Mouse (Mus musculus): ENCODE results near the gene C2cd4d.

Gene C2cd4d

GRCm38 (mm10) chr3:94362138-94362537 lies at the start of gene C2cd4d:
TSS of gene C2cd4d (plus strand) at chr3:94362438.
- no peak for DNase-seq

DNA sequence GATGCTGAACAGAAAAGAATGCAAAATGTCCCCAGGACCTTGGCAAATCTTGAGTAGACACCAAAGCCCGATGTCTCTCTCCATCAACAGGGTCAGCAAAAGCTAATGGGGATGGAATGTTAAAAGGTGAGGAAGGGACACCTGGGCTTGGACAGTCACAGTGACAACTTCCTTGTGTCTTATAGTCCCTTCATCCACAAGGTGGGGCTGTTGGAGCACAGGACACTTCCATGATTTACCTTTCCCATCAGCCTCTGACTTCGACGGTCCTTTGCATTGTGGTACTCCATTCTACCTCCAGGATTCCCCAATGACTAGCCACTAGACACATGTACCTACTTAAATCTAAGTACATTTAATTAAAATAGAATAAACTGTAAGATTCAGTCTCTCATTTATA lies 33.6 kb upstream of the C2cd4d start:
- no peak for DNase-seq

DNA sequence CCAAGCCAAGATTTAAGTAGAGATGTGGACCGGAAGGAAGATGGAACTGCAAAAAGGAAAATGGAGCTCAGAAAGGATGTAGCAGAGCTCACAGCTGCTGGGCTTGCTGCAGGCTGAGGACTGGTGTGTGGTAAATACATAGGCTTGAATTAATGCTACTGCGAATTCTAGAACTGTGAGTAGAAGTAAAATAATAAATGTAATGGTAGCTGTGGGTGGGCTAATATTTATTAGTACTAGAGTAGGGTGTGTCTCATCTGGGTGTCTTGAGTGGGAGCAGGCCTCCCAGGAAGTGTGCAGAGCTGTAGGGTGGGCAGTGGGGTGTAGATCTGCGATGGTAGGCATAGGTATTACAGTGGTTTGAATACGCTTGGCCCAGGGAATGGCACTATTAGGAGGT lies 27.8 kb upstream of the C2cd4d start:
- no peak for DNase-seq

DNA sequence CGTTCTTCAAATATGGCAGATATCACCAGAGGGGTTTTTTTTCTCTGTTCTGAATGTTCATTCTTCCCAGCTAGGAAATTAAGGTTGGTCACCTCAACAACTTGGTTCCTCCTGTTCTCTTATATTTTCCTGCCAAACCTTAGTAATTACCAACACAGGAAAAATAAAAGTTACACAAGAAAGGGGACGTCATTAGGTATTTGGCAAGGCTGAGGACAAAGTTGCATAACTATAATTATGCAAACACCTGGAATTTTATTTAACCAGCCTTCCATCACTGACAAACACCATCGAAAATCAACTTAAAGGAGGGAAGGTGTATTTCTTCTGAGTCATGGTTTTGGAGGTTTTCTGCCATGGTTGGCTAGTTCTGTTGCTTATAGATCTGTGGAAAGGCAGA lies 23.7 kb upstream of the C2cd4d start:
- DNase-seq = no peak

GRCm38 (mm10) chr3:94341959-94342422 lies 20.2 kb upstream of the C2cd4d start, which contains the start of gene Them5:
TSS of gene Them5 (plus strand) at chr3:94342099.
- DNase-seq = no peak

GRCm38 (mm10) chr3:94342552-94342951 lies 19.7 kb upstream of the C2cd4d start:
- DNase-seq = no peak

GRCm38 (mm10) chr3:94344182-94344581 lies 18.1 kb upstream of the C2cd4d start:
- DNase-seq = no peak

GRCm38 (mm10) chr3:94344897-94345296 lies 17.3 kb upstream of the C2cd4d start:
- no peak for DNase-seq

GRCm38 (mm10) chr3:94348146-94348545 lies 14.1 kb upstream of the C2cd4d start:
- DNase-seq = no peak

DNA sequence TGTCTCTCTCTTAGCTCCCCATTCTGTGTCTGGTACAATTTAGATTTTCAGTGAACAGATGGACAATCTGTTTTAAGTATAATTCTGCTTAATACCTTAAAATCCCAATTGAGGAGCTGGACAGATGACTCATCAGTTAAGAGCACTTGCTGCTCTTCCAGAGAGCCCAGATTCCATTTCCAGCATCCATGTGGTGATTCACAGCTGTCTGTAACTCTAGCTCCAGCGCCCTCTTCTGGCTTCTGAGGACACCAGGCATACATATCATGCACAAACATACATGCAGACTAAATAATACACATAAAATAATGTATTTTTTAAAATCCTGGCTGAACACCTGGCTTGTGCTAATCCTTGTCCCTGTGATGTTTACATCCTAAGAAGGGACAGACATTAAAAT lies 1.4 kb upstream of the C2cd4d start:
- DNase-seq = no peak

DNA sequence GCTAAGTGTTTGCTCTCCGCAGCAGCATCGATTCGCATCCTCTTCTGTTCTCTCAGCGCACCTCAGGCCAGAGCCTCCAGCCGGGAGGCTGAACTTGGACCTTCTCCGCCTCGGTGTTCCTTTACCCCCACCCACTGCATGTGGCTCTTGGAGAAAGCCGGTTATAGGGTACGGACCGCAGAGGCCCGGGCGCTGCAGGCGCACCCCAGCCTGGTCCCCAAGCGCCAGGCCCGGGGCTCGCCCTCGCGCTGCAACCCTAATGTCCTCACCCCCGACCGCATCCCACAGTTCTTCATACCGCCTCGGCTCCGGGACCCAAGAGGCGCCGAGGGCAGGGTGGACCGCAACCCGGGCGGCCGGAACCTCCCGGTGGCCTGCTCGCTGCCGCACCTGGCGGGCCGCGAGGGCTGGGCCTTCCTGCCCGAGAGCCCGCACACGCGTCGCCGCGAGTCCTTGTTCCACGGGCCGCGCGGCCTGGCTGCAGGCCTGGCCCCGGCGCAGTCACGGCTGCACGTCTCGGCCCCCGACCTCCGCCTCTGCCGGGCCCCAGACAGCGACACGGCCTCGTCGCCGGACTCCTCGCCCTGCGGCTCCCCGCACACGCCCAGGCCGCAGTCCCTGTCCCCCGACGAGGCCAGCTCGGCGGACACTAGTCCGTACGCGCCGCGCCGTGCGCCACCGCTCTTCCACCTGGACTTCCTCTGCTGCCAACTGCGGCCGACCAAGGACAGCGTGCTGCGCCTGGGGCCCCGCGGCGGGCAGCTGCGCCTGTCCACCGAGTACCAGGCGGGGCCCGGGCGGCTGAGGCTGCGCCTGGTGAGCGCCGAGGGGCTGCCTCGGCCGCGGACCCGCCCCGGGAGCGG lies 1.3 kb downstream of the C2cd4d start:
- peak; percentile 69 for DNase-seq

- DNase-seq = no peak
Observed at GRCm38 (mm10) chr3:94364154-94364526, 1.9 kb downstream of the C2cd4d start.

DNA sequence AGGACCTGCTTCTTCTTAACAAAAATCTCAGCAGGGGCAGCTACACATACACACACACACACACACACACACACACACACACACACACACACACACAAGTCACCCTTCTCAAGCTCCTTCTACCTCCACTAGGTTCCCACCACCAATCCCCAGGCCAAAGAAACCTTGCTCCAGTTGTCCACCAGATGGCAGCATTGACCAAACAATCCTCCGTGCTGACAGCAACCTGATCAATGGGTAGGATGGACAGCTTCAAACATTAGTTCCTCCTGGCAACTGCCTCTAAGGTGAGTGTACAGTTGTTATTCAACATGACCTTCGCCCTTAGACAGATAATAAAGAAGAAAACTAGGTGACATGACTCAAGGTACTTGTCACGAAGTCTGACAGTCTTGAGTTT lies 4.5 kb downstream of the C2cd4d start:
- peak; percentile 78 for DNase-seq

DNA sequence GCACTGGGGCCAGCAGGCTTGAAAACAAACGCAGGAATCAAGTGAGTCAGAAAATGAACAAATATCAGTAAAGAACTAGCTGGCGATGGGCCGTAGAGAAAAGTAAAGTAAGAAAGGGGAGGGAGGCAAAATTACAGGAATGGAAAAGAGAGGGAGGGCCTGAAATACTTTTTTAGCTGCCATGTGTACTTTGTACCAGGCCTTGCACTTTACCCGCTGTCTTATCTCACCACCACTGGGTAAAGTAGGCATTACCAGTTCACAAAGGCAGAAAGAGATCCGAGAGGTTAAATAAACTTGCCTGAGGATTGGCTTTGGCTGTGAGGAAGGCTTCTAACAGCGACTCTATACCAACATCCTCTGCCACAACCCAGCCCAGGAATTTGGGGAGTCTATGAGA lies 5.3 kb downstream of the C2cd4d start:
- DNase-seq = no peak

DNA sequence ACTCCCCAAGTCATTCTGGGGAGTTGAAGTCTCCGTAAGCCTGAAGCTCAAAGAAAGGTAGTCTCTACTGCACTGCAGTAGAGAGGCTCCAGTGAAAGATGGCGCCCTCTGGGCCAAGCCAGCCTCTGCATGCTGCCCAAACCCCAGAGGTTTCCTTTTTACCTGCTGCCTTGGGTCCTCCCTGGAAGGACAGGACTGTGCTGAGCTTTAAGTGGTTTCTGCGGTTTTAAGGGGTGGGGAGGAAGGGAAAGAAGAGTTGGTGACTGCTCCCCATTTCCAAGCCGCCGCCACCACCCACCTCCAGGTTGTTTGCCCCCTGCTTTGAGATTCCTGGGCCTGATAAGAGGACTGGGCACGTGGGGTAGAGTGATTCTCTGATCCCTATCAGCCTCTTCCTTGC lies 6.4 kb downstream of the C2cd4d start:
- DNase-seq = no peak

DNA sequence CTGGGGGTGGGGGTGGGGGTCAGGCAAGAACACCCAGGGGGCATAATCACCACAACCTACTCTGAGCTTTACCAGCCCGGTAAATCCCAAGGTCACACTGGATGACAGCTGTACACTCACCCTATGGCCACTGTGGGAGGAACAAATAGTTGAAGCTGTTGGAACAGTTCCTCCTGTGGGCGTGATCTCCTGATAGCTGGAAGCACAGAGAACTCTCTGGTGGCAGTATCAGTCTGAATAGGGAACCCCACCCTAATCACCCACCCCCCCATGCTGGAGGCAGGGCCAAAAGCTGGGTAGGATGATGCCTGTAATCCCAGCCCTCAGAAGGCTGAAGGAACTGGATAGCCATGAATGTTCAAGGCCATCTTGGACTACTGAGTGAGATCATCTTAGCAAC lies 7.5 kb downstream of the C2cd4d start:
- DNase-seq = no peak

GRCm38 (mm10) chr3:94371637-94372036 lies 9.4 kb downstream of the C2cd4d start:
- DNase-seq = peak; percentile 87

- no peak for DNase-seq
Observed at GRCm38 (mm10) chr3:94372038-94372437, 9.8 kb downstream of the C2cd4d start.

DNA sequence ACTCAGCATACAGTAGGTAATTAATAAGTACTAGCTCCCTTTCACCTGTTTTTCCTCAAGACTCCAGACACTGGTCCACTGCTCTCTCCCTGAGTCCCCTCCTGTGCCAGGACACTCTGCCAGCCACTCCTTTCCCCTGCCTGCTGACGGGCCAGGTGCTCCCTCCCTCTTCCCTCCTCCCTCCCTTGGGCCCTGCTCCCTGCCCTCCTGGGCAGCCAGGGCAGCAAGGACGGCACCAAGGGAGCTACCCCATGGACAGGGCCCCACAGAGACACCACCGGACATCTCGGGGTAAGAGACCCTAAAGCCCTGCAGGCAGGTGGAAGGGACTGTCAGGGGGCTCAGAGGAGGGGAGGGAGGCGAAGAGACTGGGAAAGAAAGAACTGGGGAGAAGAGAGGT lies 10.4 kb downstream of the C2cd4d start, which contains the start of gene Rorc:
Gene Rorc (plus strand): TSS at position 154 of the 400 bp plus-strand sequence.
- DNase-seq = peak; percentile 85

DNA sequence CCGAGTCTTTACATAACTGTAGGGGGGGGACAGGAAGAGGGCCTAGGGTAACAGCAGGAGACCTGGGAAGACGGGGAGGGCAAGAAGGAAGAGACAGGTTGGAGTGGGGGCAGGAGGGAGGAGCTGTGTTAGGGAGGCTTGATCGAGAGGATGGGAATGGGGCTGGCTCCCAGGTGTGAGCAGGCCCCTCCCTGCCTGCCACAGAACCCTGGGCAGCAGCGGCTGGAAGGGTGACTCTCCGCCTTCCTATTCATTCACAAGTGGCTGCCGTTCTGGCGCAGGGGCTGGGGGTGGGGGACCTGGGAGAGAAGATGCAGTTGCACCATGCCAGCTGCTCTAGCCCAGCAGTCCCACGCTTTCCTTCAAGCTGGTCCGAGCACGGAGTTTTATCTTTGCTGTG lies 10.9 kb downstream of the C2cd4d start:
- DNase-seq = peak; percentile 74

DNA sequence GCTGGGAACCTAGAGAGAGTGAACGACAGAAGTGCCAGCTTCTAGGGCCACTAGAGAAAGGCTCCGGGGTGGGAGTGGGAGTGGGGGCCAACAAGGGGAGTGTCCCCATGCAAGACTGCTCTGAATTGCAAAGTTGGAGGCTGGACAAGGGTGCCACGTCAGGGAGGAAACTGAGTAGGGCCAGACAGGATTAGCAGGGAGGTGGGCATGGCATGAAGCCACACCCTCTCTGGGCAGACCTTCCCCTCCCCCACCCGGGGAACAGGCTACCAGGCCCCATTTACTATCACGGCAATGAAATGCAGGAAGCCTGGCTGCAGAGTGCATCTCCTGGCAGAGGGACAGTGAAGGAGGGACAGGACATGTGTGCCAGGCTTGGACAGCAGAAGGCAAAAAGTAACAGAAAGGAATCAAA lies 11.4 kb downstream of the C2cd4d start:
- peak; percentile 85 for DNase-seq

GRCm38 (mm10) chr3:94374636-94375035 lies 12.4 kb downstream of the C2cd4d start:
- peak; percentile 33 for DNase-seq

DNA sequence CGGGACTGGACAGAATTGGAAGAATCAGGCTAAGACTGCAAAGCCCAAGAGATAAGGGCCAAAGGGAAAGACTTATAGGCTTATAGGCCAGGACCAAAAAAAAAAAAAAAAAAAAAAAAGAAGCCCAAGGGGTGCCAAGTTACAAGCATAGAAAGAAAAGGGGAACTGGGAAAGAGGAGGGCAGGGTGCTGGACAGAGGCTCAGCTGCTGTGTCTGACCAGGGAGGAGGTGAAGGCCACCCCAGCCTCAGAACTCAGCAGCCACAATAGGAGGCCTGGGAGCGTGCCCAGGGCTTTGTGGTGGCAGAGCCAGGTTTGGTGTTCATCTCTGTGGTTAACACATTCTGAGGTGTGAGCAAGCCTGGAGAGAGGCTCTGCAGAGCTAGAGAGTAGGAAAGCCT lies 12.9 kb downstream of the C2cd4d start:
- peak; percentile 16 for DNase-seq

DNA sequence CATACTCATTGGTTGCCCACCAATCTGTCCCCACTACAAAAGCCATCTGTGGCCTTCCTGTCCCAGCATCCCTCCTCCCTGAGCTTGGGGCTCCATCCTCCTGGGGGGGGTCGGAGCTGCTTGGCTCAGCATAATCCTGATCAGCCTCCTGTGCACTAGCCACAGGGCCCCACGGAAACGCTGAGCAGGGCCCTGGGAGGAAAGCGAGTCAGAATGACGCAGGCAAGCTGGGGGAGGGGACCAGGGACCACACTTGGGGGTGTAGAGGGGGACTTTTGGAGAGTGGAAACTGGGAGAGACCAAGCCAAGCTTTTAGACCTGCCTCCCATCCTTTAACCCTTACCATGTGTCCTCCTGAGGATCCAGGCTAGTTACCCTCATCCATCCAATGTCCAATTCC lies 13.6 kb downstream of the C2cd4d start:
- peak; percentile 19 for DNase-seq
